Mouse (Mus musculus) liver (tissue): ENCODE measurements around the gene Cdr2l.
A peak's percentile ranks its signal among the peaks of the same experiment; 100 is the strongest.
"Not testable (repeated sequence)": the region's sequence is repeated elsewhere in the genome, so short reads cannot be mapped to it uniquely, and the experiment has no call there.

Experiments used
- DNase-seq: peaks from one replicate; pipeline ENCODE4 v3.0.0-alpha.2; 2020; ENCODE audit warnings: mixed read lengths

Cdr2l gene

DNA sequence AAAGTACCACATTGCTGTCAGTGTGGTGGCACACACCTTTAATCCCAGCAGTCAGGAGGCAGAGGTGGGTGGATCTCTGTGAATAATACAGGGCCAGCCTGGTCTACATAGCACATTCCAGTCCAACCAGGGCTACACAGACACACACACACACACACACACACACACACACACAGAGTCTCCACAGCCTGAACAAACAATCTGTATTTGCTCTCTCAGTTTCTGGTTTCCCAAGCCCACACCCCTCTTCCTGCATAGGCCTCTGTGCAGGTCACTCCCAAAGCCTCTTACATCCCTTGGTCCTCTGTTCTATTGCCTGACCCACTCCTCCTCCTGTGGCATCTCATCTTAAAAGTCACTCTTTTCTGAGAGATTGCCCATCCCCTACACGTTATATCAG, 9.7 kb upstream of the Cdr2l start:
- no peak for DNase-seq

DNA sequence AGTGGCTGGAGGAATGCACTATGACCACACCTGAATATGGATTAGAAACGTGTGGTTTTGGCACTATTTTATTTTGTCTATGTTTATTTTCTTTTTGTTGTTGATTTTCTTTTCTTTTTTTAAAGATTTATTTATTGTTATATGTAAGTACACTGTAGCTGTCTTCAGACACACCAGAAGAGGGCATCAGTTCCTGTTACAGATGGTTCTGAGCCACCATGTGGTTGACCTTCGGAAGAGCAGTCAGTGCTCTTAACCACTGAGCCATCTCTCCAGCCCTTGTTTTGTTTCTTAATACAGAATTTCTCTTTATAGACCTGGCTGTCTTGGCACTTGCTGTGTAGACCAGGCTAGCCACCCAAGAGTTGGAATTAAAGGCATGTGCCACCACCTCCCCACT, 9.0 kb upstream of the Cdr2l start:
- no peak for DNase-seq

DNA sequence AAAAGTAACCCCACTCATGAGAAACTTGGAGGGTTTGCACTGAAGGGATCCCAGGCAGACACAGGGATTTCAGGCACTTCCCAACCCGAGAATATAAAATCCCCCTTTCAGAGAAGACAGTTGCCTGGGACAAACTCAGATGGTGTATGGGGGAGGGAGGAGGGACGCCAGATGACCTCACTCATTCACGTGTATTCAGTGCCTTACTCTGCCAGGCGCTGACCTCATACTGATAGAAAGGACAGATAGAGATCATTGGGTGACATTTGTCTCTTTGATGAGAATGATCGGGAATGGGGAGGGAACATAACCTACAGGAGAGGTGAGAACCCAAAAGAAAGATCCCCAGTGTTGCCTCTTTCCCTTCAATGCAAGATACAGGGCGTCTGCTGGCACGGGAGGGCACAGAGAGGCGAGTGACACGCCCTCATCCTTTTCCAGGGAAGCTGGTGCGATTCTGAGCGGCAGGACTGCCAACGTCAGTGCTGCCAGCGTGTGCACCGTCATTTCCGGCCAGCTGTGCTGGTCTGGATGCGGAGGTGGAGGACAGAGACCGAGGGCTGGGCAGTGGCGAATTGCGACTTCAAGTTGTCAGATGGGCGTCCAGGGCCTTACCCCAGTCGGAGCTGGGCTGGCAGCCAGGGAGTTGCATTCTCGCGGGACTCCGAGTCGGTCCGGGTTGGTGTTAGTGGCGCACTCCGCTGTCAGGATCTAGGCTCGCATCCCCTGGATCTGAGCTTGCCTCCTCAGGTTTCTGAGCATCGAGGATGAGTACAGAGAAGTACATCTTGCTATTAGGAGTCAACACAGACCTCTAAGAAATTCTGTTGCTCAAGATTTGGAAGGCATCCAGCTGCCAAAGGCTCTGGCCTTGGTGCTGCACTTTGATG, 7.7 kb upstream of the Cdr2l start:
- no peak for DNase-seq

DNA sequence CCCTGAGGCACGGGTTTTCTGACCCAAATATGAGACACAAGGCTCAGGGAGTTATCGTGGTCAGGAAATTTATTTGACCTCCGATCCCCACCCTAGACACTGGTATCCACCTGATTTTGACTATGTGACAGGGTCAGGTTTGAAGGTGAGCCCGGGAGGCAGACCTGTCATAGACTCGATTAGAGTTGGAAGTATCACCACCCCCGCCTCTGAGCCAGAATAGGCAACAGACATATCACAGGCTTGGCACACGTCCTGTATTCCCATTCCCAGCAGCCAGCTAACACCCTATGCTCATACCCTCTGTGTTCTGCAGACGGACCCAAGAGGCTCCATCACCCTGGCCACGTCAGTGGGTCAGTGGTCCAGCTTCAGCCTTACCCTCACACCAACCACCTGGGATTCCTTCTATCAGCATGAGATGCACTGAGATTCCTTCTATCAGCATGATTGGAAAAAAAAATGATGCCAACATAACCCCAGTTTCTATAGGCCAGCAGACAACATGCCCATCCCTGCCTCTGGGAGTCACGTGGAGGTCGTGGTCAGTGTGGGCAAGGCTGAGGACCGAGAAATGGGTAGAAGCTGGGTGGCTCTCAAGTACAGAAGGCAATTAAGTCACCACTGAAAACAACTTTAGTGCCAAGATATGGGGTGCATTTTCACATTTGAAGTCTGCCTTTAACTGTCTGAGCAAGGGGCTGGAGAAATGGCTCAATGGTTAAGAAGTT, 6.9 kb upstream of the Cdr2l start:
- DNase-seq = no peak

DNA sequence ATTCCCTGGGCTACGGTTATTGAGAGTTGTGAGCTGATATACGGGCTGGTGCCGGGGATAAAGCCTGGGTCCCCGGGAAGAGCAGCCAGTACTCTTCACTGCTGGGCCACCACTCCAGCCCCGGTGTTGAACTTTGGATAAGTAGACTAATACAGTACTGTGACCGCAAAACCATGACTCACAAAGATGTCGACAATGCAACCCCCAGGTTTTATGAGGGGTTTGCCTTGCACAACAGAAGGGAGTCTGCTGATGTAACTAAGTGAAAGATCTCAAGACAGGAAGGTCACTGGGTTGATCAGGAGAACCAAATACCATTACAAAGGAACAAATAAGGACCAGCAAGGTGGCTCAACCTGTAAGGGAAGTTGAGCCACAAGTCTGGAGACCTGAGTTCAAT, 5.0 kb upstream of the Cdr2l start:
- DNase-seq = no peak

DNA sequence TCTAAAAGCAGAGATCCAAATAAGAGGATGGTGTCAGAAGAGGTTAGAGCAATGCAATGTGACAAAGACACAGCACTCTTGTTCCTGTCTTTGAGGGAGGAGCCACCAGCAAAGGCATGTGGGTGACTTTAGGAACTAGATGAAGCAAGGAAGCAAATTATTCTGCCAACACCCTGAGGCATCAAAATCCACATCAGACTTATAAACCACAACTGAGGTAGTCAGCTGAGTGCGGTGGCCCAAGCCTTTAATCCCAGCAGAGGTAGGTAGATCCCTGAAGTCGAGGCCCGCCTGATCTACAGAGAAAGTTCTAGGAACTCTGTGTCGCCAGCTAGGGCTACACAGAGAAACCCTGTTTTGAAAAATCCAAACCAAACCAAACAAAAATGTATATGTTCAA, 4.5 kb upstream of the Cdr2l start:
- DNase-seq = no peak

DNA sequence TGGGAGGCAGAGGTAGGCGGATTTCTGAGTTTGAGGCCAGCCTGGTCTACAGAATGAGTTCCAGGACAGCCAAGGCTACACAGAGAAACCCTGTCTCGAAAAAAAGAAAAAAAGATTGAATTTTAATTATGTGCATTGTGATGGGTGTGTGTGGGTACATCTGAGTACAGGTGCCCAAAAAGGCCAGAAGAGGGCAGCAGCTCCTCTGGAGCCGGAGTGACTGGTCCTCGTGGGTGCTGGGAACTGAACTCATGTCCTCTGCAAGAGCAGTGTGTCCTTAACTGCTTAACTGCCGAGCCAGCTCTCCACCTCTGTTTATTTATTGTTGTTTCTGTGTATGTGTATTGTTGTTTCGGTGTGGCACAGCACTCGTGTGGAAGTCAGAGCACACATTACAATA, 3.9 kb upstream of the Cdr2l start:
- no peak for DNase-seq

DNA sequence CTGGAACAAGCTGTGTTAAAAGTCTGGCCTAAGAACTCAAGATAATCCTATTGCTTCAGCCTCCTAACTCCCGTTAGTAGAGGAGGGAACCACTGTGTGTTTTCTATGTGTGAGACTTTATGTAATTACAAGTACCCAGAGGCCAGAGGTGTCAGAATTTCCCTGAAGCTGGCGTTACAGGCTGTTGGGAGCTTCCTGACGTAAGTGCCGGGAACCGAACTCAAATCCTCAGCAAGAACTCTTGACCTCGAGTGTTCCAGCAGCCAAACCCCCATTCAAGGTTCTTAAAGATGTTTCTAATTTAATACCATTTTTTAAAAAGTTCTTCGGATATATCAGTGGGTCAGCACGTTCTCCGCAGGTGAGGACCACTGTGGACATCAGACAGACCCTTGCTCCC, 440 bp upstream of the Cdr2l start:
- no peak for DNase-seq

DNA sequence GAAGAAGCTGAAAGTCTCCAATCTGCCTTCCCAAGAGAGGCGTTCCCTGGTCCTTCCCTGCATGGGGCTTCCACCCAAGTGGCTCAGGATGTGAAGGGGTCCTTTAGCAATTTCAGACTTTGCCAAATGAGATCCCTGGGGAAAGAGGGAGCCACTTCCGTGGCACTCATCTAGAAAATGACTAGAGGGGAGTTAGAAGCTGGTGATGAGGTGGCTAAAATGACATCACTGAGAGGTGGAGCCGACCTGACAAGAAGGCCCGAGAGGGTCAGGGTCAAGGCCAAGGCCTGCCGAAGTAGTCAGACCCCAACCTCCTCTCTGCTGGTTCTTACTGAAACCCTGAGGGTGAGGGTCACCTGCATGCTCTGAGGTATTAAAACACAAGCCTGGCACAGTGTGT, 1.2 kb downstream of the Cdr2l start:
- no peak for DNase-seq

DNA sequence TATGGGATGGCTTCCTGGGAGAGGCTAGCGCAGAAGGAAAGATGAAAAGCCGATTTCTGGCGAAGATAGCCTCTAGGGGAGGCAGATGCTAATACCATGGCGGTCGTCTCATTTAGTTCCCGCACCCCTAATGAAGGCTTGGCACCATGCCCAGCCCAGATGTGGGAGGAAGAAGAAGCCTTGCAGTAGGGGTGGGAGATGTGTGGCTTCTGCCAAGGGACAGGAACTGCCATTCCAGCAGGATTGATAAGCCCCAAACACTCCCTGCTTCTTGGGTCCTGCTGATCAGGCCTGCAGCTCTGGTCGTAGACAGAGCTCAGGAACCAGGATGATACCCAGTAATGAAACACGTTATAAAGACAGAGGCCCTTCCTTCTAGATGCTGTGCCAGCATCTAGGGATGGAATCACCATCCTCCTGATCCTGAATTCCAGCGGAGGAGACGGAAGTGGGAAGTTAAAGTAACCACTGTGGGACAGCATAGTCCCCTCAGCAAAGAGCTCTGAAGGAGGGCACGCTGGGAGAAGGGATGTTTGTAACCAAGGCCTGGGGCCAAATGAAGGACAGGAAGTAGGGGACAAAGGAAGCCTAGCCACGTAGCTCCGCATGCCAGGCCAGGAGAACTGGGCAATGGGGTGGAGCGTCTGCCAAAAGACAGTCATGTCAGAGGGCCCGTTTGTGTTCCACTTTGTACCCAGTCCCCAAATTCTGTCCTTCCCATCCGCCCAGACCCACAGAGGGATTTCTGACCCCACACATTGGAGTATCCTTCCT, 2.2 kb downstream of the Cdr2l start:
- DNase-seq = peak; percentile 38

DNA sequence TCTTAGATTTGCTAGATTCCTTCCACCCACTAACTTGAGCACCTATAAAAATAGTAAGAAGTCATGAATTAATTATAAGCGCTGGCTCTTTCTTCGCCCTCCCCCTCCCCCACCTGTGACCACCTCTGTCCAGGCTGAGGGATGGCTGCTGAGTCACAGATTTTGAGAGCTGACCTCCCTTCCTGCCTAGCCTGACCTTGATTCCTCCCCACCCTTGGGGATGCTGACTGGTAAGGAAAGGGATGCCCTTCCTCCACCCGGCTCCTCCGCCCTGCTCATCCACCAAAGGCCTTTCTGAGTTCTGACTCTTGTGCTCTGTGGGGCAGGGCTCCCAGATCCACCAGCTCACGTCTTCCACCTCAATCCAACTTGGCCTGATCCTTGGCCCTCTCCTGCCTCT, 2.9 kb downstream of the Cdr2l start:
- no peak for DNase-seq

DNA sequence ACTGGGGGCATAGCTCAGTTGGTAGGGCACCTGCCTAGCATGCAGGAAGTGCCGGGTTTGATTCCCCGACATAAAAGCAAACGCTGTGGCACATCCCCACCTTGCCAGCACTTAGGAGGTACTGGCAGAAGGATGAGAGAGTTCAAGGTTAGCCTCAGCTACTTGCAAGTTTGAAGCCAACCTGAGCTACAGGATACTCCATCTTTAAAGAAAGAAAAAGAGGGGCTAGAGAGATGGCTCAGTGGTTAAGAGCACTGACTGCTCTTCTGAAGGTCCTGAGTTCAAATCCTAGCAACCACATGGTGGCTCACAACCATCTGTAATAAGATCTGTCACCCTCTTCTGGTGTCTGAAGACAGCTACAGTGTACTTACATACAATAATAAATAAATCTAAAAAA, 5.1 kb downstream of the Cdr2l start:
- DNase-seq = not testable (repeated sequence)

DNA sequence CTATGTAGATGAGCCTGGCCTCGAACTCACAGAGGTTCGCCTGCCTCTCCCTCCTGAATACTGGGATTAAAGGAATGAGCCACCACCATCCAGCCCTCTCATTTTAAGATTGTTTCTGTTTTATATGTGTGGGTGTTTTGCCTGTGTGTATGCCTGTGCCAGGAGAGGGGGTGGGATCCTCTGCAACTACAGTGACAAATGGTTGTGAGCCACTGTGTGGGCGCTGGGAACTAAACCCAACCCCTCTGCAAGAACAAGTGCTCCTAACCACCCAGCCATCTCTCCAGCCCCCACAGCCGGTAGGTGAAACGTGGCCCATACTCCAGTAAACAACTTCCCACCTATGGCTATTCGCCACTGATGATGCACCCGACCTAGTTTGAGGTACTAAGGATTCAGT, 9.6 kb downstream of the Cdr2l start:
- DNase-seq = no peak

DNA sequence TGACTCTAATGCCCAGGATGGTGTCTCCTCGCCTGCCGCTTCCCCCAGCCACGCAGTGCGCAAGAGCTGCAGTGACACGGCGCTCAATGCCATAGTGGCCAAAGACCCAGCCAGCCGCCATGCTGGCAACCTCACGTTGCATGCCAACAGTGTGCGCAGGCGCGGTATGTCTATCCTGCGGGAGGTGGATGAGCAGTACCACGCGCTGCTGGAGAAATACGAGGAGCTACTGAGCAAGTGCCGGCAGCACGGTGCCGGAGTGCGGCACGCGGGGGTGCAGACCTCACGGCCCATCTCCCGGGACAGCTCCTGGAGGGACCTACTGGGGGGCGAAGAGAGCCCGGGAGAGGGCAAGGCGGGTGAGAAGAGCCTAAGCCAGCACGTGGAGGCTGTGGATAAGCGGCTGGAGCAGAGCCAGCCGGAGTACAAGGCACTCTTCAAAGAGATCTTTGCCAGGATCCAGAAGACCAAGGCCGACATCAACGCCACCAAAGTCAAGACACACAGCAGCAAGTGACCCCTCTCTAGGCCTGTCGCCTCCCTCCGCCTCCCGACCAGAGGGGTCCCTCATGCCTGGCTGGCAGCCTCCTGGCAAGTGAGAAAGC, 12.1 kb downstream of the Cdr2l start:
- DNase-seq = peak; percentile 19

DNA sequence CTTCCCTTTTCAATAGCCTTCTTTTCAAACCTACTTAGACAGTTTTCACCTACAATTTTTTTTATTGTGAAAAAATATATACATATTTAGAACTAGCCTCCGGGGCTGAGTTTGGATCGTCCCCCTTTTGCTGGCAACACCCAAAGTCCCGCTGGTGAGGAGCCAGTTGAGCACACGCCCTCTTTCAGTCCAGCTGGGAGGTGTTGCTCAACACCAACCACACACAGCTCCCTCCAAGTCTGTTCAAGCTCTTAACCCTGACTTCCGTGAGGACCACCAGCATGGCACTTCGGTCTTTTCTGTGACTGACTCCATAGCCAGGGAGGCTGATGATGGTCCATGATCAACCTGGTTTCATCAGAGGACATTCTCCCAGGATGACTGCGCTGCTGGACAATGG, 16.4 kb downstream of the Cdr2l start:
- no peak for DNase-seq

DNA sequence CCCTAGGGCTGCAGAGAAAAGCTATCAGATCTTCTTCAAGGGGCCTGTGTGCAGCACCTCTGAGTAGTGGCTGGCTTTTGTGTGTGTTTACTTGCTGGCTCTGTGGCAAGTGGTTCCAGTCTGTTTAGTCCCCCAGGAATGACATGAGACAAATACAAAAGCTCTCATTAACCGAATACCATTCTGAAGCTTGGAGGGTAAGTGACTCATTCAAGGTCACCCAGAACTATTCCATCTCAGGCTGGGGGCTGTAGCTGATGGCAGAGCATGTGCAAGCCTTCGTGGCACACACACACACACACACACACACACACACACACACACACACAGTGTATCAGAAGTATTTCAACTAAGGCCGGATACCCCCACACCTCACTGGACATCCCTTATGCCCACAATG, 18.4 kb downstream of the Cdr2l start:
- no peak for DNase-seq

DNA sequence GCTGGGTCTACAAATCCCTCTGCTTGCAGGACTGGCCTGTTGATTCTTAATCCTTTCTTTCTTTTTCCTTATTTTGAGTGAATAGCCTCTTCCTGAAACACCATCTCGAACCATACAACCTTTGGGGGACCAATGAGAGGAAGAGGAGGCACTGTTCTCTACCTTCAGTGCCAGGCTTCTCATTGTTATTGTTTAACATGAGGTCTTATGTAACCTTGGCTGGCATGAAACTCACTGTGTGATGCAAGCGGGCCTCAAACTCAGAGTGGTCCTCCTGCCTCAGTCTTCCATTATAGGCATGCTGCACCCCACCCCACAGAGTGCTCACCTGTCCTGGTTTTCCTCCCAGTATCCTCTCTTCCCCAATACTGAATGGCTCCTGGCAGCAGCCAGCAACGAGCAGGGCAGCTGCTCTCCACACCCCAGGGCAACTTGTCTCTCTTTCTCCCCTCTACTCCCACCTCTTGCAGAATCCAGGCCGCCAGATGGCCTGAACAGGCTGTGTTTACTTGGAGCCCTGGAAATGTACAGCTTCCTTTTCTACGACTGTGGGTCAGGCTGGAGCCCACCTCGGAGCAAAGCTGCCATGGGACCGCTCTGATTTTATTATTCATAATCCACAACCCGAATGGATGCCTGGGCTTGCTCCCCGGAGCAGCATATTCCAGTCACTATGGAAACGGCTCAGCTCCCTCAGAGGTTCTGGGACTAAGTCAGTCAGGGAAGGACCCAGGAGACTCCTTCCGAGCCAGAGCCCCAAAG, 19.1 kb downstream of the Cdr2l start:
- no peak for DNase-seq

DNA sequence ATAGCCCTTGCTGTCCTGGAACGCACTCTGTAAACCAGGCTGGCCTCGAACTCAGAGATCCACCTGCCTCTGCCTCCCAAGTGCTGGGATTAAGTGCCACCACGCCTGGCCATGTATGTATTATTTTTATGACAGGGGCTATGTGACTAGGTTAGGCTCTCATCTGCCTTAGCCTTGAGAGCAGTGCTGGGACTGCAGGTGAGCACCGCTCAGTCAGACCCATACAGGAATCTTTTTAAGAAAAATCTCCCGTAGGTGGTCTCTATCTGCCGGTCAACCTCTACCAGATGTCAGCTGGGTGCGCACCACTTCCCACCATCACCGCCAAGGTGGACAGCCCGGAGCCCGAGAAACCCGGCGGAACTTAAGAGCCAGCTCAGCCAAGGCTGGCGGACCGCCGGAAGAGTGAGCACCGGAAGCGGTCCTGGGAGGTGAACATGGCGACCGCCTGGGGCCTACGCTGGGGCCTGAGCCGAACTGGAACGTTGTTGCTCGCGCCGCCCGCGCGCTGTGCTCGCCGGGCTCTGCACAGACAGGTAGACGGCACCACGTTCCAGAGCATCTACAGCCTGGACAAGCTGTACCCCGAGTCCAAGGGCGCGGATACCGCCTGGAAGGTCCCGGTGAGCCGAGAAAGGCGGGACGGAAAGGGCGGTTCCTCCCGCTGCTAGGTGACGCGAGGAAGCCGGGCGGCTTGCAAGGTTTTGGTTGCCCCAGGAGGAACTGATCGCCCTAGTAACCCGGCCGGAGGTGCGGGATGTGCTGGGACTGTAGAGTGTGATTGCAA, 21.8 kb downstream of the Cdr2l start, which contains the start of gene Mrpl58:
Mrpl58 (plus strand) TSS at position 415 of the 787 bp plus-strand sequence.
- peak; percentile 83 for DNase-seq

DNA sequence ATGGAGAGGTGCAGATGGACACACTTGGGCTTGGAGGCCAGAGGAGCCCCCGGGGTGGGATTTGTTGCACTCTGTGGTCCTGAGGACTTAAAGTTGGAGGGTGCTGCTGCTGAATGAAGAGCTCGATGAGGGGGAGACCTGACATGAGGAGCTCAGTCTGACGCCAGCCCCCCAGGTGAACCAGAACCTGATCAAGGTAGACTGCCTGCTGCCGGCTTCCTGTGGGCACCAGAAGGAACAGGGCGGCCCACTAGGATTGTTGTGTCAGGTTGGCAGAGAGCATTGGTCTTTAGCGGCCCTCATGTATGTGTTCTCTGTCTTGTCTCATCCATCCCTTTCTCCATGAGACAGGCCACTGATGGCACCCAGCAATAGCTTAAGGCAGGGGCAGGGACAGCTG, 24.0 kb downstream of the Cdr2l start:
- no peak for DNase-seq

DNA sequence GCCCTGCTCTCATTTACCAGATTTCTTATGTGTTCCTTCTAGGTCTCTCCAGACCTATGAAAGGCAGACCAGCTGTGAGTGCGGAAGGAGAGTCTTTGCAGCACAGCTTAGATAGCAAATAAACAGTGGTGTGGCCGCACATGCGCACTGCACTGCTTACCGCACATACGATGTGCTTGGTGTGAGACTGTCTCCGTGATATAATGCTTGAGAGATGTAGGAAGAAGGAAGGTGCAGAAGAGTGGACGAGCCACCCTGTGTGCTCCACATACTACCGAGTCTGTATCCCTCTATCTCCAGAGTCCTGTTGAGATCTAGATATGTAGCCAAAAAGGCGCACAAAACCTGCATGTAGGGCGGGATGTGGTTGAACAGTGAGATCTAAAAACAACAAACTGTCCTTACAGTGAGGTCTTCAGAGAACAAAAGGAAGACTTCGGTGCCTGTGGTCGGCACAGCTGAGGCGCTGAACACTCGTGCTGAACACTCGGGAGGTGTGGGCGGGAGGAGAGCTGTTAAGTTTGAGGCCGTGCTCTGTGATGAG, 25.2 kb downstream of the Cdr2l start:
- DNase-seq = no peak

DNA sequence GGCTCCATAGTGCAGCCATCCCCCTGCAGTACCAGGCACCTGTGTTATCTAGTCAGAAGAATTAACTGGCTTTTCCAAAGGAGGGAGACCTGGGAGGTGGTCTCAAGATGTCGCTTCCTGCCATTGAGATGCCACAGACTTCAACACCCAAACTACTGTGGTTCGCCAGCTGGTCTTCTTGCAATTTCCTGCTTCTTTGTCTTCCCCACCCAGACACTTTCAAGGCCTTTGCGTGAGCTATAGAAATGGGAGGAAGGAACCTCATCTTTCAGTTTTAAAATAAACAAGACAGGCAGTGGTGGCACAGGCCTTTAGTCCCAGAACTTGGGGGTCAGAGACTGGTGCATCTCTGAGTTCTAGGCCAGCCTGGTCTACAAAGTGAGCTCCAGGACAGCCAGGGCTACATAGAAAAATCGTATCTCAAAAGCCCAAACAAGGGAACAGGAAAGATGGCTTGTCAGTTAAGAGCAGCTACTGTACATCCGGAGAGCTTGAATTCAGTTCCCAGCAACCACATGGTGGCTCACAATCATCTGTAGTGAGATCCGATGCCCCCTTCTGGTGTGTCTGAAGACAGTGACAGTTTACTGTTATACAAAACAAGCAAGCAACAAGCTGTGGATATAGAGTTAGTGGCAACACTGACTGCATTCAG, 26.7 kb downstream of the Cdr2l start:
- no peak for DNase-seq
